Mouse (Mus musculus): ENCODE measurements around the gene C8g. TPM values are rescaled to one million over a fixed set of nuclear protein-coding genes. Genes with fewer than 3 reads are reported as not detected.

C8g gene
- polyA plus RNA-seq, 1 experiment from 2014 or later, result 17.4 TPM

DNA sequence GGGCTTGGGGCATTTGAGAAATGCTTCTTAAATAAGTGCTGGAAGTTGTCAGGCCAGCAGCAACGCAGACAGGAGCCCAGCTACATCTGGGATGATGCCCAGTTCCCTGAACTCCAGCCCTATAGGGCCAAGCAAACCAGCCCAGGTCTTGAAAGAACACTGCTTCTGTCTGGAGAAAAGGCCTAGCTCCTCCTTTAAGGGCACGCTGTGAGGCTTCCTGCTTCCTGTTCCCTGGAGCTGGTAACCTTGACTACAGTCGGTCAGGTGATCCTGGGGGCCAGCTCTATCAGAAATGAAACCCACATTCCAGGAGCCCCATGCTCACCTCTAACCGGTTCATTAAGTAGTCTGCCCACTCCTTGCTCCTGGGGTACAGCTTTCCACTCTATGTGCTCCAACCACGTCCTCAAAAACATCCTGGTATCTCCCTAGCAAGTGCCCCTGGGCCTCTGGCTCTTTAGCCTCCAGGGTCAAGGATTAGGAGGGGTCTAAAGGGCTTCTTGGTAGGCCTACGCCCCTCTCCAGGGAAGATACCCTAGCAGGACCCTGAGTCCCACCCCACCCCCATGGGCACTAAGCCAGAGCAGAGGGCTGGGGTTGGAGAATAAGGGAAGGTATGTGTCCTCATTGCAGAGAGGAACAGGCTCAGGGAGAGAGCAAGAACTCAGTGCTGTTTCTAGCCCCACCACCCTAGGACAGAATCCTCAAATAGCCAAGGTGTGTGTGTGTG lies 3.5 kb downstream of the C8g start:
- WGBS (ENCODE audit: insufficient replicate concordance), result 48% methylated on average over 6 of the region's 6 CpGs
- H3K4me2 ChIP-seq, result no peak overlapping the region
- H3K9ac ChIP-seq, result no peak overlapping the region
- H3K27me3 ChIP-seq (replicated peaks), result 0 out of 2 replicates have a peak, but pooled peaks cover 6% of the 10 kb centered on the region
- H3K9me3 ChIP-seq (replicated peaks), result no peaks in the 10 kb centered on the region
- ATAC-seq, result no peak
- H3K4me3 ChIP-seq, result no peak overlapping the region
- H3K4me1 ChIP-seq, result peaks cover 44% of the 10 kb centered on the region
- H3K27ac ChIP-seq, result no peak overlapping the region
- peaks cover 2% of the 10 kb centered on the region; the same call in 1 of the 2 replicates for H3K36me3 ChIP-seq

DNA sequence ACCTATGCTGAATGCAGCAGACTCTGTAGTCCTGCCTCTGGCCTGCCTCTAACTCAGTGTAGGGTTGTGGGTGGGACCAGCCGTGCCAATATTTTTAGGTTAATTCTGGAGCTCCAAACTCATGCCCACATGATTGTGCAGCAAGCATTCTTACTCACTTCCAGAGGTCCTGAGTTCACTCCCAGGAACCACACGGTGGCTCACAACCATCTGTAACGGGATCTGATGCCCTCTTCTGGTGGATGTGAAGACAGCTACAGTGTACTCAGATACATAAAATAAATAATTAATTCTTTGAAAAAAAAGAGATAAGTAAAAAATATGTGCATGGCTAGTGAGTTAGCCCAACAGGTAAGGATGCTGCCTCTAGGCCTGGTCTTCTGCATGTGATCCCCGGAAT lies 5.1 kb downstream of the C8g start:
- H3K36me3 ChIP-seq, result no peaks in the 10 kb centered on the region
- H3K4me1 ChIP-seq, result peaks cover 29% of the 10 kb centered on the region
- H3K27ac ChIP-seq, result no peak overlapping the region
- no peak for ATAC-seq
- no peak overlapping the region for H3K4me2 ChIP-seq
- no peak overlapping the region for H3K4me3 ChIP-seq
- no peaks in the 10 kb centered on the region for H3K9me3 ChIP-seq (replicated peaks)
- H3K27me3 ChIP-seq (replicated peaks), result 0 out of 2 replicates have a peak, but pooled peaks cover 8% of the 10 kb centered on the region
- WGBS (ENCODE audit: insufficient replicate concordance), result 43% methylated on average over 4 of the region's 4 CpGs
- H3K9ac ChIP-seq, result no peak overlapping the region

DNA sequence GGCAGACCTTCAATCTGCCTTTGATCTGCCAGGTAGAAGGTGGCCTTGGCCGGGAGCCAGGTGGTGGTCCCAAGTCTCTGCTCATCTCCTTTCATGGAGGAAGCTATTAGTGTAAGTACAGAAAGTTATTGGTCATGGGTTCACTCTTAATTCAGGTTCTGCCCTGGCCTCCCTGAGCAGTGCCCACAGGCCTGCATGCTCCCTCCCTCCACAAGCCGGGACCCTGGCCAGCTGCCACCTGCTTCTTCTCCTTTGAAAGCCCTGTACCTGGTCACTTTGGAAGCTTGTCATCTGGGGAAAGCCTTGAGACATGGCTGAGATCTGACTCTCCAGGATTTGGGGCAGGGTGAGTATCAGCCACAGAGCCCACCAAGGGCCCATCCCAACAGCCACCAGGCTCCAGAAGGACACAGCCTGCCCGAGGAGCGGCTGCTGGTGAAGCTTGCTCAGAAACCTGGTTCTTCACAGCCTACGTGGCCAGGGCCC lies 8.0 kb downstream of the C8g start, which contains the start of gene Lcn12:
TSS of gene Lcn12 (minus strand) at position 436 of the 486 bp plus-strand sequence.
- Histone ChIP-seq H3K36me3 (no peaks in the 10 kb centered on the region), H3K9ac (no peak within 1 kb of the TSS), H3K4me1 (peaks cover 15% of the 10 kb centered on the region), H3K9me3 (replicated peaks) (no peaks in the 10 kb centered on the region), H3K27me3 (replicated peaks) (0 out of 2 replicates have a peak, but pooled peaks cover 9% of the 10 kb centered on the region), H3K4me2 (no peak within 1 kb of the TSS), H3K4me3 (no peak within 1 kb of the TSS), H3K27ac (no peak within 1 kb of the TSS)
- ATAC-seq, result no peak
- 63% methylated on average over 5 of the region's 5 CpGs for WGBS (ENCODE audit: insufficient replicate concordance)

DNA sequence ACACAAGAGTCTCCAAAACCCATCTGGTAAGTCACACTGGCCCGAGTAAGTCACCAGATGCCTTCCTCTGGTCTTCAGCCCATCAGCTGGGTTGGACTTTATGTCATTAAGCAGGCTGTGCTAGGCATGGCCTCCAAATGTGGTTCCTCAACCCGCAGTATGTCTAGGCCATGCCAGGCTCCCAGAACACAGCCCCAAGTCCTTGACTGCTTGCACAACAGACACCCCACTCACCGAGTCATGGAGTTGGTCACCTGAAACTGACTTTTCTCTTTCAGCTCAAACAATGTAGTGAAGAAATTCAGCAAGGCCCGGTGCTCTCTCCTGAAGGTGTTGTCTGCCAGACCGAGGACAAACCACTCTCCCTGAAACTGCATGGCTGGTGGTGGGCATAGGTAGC lies 8.5 kb downstream of the C8g start:
- H3K27me3 ChIP-seq (replicated peaks), result 0 out of 2 replicates have a peak, but pooled peaks cover 9% of the 10 kb centered on the region
- no peaks in the 10 kb centered on the region for H3K36me3 ChIP-seq
- peaks cover 14% of the 10 kb centered on the region for H3K4me1 ChIP-seq
- no peak overlapping the region for H3K27ac ChIP-seq
- no peak overlapping the region for H3K9ac ChIP-seq
- H3K4me2 ChIP-seq, result no peak overlapping the region
- H3K9me3 ChIP-seq (replicated peaks), result no peaks in the 10 kb centered on the region
- WGBS (ENCODE audit: insufficient replicate concordance), result 63% methylated on average over 5 of the region's 5 CpGs
- H3K4me3 ChIP-seq, result no peak overlapping the region
- no peak for ATAC-seq

DNA sequence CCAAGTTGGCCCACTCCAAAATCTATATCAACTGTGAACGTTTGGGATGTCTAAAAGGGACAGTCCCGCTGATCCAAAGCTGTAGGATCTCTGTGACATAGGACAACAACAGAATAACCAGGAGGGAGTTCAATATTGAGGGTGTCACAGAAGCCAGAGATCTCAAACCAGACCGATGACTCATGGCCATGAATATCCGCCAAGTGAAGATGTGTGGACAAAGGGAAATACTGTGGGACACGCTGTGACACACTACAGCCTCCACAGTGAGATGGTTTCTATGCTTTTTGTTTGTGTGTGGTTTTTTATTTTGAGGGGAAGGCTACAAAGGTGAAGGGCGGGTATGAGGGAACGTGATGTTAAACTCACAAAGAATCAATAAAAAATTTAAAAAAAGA lies 12.8 kb downstream of the C8g start:
- no peak overlapping the region for H3K27ac ChIP-seq
- no peaks in the 10 kb centered on the region for H3K36me3 ChIP-seq
- H3K27me3 ChIP-seq (replicated peaks), result 0 out of 2 replicates have a peak, but pooled peaks cover 6% of the 10 kb centered on the region
- H3K4me1 ChIP-seq, result peaks cover 37% of the 10 kb centered on the region
- H3K4me3 ChIP-seq, result no peak overlapping the region
- WGBS (ENCODE audit: insufficient replicate concordance), result 68% methylated on average over 7 of the region's 7 CpGs
- 0 out of 2 replicates have a peak overlapping the region, but pooled peaks have one; percentile 15 for H3K4me2 ChIP-seq
- H3K9ac ChIP-seq, result no peak overlapping the region
- H3K9me3 ChIP-seq (replicated peaks), result no peaks in the 10 kb centered on the region
- no peak for ATAC-seq

DNA sequence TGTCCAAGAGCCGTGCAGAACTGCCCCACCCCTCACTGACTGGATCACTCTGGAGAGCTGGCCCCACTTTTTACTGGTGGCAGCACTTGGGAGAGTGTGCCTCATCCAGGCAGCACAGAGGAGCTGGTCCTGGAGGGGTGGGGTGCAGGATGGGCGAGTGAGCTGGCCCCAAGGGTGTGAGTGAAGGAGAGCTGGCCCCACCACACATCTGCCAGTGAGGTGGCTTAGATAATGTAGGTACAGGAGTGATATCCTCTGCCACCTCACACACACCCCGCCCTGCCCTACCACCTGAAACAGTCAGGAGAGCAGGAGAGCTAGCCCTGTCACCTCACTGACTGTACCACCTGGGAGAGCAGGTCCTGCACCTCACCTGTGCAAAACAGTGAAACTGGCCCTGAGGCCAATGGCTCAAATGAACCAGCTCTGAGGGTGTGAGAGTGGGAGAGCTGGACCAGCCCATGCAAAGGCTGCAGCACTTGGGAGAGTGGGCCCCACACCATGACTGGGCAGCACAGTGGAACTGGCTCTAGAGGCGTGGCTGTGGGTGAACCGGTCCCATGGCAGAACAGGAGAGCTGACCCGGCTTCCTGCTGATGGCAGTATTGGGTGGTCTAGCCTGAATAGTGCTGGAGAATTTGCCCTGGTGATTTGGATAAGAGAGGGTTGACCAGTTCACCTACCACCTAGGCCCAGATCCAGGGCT lies 13.4 kb downstream of the C8g start:
- Histone ChIP-seq H3K9ac (no peak overlapping the region; the same call in 1 of the 2 replicates), H3K27ac (no peak overlapping the region), H3K9me3 (replicated peaks) (no peaks in the 10 kb centered on the region), H3K36me3 (no peaks in the 10 kb centered on the region), H3K4me3 (no peak overlapping the region), H3K4me1 (peaks cover 37% of the 10 kb centered on the region), H3K4me2 (peak overlapping the region; percentile 15; the same call in 1 of the 2 replicates), H3K27me3 (replicated peaks) (0 out of 2 replicates have a peak, but pooled peaks cover 2% of the 10 kb centered on the region)
- peak; percentile 78 for ATAC-seq
- 53% methylated on average over 6 of the region's 6 CpGs for WGBS (ENCODE audit: insufficient replicate concordance)

DNA sequence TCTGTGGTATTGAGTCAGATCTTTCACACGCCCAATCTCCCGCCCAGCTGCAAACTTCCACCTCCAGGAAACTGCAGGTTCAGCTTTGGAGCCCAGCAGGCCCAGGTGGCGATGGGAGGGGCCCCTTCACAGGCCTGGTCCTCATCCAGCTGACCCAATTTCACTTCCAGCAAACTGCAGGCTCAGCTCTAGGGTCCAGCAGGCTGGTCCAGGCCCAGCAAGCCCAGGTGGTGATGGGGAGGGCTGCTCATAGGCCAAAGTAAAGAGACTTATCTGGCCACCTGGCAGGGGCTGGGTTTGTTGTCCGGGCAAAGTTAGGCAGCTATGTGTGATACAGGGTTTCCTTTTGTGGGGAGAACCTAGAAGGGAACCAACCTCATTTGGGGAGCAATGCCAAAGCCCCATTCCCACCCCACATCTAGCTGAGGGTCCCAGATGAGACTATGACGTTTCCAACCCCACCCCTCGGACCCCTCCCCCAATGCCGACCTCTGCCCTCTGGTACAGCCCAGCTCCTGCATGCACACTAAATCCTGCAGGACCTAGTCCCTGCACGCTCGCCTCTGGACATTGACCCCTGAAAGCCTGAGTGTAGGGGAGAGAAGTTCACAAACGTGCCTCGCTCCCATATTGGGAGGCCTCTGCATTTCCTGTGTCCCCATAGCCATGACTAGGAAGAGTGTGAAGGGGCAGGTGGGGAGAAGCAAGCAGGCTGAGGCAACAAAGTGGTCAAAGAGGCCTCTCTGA lies 16.4 kb downstream of the C8g start:
- peak; percentile 52 for ATAC-seq
- 53% methylated on average over 11 of the region's 11 CpGs for WGBS (ENCODE audit: insufficient replicate concordance)
- H3K27me3 ChIP-seq (replicated peaks), result no peaks in the 10 kb centered on the region

DNA sequence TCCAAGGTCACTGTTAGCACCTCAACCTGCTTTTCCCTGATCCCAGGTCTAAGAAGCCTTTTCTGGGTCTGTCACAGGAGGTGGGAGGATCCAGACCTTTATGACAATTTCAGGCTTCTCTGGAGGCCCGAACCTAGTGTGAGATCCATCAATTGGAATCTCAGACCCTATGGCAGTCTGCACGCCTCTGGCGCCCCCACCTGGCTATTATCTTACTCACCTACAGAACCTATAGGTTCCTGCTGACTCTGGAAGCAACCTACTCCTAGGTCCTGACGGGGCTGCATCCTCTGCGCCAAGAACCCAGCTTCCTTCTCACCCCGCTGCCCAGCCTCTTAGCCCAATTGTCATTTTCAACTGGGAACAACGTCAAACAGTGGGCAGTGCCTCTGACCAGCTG lies 18.6 kb downstream of the C8g start:
- 0 out of 2 replicates have a peak, but pooled peaks cover 3% of the 10 kb centered on the region for H3K27me3 ChIP-seq (replicated peaks)
- H3K4me2 ChIP-seq, result no peak overlapping the region
- ATAC-seq, result no peak
- H3K9ac ChIP-seq, result no peak overlapping the region
- 16% methylated on average over 7 of the region's 7 CpGs for WGBS (ENCODE audit: insufficient replicate concordance)
- H3K9me3 ChIP-seq (replicated peaks), result no peaks in the 10 kb centered on the region
- no peak overlapping the region for H3K27ac ChIP-seq
- no peak overlapping the region for H3K4me3 ChIP-seq
- peaks cover 32% of the 10 kb centered on the region for H3K4me1 ChIP-seq
- H3K36me3 ChIP-seq, result no peaks in the 10 kb centered on the region

More for the DNA sequence above, 16.4 kb downstream of the C8g start:
- H3K4me2 ChIP-seq, result no peak overlapping the region
- peak overlapping the region; percentile 50 for H3K27ac ChIP-seq
- H3K9ac ChIP-seq, result no peak overlapping the region
- peaks cover 37% of the 10 kb centered on the region for H3K4me1 ChIP-seq
- H3K4me3 ChIP-seq, result no peak overlapping the region
- H3K9me3 ChIP-seq (replicated peaks), result no peaks in the 10 kb centered on the region
- no peaks in the 10 kb centered on the region for H3K36me3 ChIP-seq

DNA sequence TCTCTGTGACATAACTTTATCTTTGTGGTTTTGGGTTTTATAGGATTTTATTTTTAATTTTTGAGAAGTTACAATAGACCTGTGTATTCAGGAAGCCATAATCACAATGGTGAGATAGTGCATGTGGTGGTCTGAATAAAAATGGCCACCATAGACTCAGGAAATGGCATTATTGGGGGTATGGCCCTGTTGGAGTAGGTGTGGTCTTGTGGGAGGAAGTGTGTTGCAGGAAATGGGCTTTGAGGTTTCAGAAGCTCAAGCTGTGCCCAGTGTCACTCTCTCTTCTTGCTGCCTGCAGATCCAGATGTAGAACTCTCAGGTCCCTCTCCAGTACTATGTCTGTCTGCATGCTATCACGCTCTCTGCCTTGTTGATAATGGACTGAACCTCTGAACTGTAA lies 21.0 kb downstream of the C8g start:
- Histone ChIP-seq H3K36me3 (no peaks in the 10 kb centered on the region), H3K9me3 (replicated peaks) (no peaks in the 10 kb centered on the region), H3K27me3 (replicated peaks) (0 out of 2 replicates have a peak, but pooled peaks cover 3% of the 10 kb centered on the region), H3K27ac (no peak overlapping the region), H3K4me1 (peaks cover 8% of the 10 kb centered on the region), H3K9ac (no peak overlapping the region), H3K4me3 (no peak overlapping the region), H3K4me2 (no peak overlapping the region)
- no peak for ATAC-seq
- 72% methylated on average over 1 of the region's 1 CpGs for WGBS (ENCODE audit: insufficient replicate concordance)

DNA sequence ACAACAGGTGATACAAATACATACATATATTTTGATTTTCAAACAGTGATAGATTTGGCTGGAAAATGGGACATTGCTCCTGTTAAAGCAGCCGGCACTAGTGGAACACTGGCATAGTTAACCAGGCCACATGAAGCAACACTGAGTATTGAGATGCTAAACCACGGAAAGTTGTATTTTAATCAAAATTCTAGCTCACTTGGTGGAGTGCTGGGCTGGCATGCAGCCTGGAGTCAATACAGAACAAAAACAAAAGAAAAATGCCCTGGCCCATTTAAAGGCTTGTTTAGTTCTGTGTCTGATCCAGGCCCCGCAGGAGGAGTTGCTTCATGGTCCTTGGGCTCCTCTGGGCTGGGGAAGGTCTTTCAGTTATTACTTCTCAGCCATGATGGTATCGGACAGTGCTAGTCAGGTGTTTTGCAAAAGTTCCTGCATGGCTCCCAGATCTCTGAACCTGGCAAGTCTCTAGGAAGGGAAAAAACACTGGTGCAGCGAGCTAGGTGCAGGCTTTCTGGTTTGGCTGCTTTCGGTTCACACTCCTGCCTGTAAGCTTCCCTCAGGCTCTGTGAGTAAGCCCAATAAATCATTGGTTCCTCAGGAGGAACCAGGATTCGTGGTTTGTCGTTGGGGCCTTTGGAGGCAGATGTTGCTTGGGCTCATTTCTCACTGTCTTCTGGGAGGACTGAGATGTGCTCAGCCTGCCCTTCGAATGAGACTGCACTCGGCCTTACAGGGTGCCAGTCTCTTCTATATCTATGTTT lies 21.8 kb downstream of the C8g start:
- Histone ChIP-seq H3K27me3 (replicated peaks) (0 out of 2 replicates have a peak, but pooled peaks cover 3% of the 10 kb centered on the region), H3K4me2 (no peak overlapping the region), H3K27ac (no peak overlapping the region), H3K9me3 (replicated peaks) (no peaks in the 10 kb centered on the region), H3K4me3 (no peak overlapping the region), H3K9ac (no peak overlapping the region), H3K36me3 (no peaks in the 10 kb centered on the region), H3K4me1 (no peaks in the 10 kb centered on the region)
- WGBS (ENCODE audit: insufficient replicate concordance), result 54% methylated on average over 10 of the region's 10 CpGs
- ATAC-seq, result no peak

Measured in liver, embryonic 12.5 days (tissue).